Mouse (Mus musculus) yolk sac, embryonic 10.5 days (tissue): ENCODE measurements around the gene Eno3.

Source experiments
- DNase-seq: peaks from one replicate; pipeline ENCODE4 v3.0.0-alpha.2; 2017; ENCODE audit warnings: low spot score

The Eno3 gene

DNA sequence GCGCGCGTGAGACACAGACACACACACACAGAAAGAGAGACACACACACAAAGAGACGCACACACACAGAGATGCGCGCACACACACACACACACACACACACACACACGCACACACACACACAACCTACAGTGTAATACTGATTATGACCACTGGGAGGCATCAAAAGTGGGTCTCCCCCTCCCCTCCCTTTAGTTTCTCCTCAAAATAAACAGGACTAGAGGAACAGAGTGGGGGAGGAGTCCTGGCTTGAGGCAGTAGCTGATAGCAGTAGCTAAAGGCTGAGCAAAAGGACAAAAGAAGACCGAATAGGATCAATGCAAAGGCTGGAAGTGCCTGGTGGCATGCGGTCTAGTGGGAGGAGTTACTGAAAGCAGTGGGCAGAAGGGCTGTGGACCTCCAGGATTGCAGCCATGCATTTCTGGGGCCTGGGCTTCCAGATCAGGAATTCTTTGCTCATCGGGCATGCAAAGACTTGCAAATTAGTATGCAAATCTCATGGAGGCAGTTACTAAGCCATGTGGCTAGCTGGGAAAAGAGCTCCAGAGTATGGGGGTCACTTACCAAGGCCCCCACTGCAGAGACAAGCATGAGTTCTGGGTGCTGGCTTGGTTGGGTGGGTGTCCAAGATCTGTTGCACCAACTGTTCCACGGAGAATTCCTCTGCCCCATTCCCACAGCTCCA, 25.0 kb downstream of the Eno3 start:
- DNase-seq = peak; percentile 46

- no peak for DNase-seq
These were observed 26.6 kb downstream of the Eno3 start for GRCm38 (mm10) chr11:70683640-70684039.

DNA sequence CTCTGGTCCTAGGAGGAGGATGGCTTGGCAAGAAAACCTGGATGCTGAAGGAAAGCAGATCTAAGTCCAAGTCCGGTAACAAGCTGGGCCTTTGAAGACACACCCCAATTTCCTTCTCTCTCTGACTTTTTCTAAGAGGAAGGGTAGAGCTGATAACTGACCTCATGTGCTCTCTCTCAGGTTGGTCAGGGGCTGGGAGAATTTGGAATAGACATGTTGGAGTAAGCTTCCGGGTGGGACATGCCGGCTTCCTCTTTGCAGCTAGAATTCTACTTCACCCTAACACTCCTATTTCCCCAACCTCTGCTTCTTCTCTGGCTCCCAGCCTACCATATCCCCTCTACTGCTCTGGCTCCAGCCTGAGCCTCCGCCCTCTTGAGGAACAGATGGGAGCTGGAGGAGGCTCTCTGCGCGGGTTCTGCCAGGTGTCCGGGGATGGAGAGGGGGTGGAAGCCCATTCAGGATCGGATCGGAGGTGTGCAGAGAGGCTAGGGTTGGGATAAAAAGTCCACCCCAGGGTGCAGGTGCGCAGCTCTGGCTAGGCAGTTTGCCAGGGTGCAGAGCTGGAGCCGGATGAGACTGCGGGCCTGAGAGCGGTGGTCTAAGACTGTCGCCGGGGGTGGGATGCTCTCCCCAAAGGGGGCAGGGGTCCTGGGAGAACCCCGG, 30.0 kb downstream of the Eno3 start:
- no peak for DNase-seq

DNA sequence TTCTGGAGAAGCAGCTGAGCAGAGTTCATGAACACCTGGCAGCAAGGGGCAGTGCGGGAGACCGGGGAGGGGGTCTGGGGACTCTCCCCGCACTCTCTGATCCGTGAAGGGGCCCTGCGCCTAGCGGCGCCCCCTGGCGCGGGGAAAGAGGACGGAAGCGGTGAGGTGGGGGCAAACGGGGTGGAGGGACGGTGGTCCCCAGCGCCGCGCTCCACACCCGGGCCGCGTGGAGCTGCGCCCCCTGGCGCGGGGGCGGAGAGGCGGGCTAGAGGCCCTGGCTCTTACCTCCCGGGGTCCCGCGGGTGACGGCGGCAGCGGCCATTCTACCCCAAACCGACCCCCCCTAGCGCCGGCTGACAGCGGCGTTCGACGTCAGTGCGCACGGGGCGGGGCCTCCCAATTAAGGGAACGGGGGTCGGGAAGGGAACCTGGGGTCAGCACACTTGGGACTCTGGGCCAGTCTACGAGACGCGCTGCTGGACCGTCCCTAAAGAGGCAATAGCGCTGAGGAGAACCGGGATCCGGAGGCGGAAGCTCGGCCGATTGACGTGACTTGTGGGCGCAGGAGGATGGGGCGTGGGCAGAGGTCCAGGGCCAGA, 30.7 kb downstream of the Eno3 start, which contains the start of gene Camta2:
Camta2 (minus strand) TSS at position 505 of the 599 bp plus-strand sequence.
- DNase-seq = peak; percentile 88

- no peak for DNase-seq
These were observed 31.4 kb downstream of the Eno3 start for GRCm38 (mm10) chr11:70688372-70688771.

DNA sequence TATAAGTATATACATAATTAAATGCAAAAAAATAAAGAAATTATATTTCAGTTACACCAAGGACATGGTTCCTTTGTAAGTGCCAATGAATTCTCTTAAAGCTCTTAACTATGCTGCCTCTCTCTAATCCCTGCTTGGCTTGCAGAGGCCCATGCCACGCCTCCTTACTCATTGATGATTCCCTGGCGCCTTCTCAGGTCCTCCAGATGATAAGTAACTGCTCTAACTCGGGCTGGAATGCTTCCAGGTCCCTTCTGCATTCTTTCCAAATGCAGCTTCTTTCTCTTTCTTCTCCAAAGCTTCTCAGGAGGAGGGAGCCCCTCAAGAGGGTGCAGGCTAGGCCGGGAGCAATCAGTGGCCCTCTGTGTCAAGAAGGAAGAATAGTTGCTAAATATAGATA, 32.6 kb downstream of the Eno3 start:
- DNase-seq = no peak

- no peak for DNase-seq
These were observed 36.5 kb downstream of the Eno3 start for GRCm38 (mm10) chr11:70693504-70693903.

- no peak for DNase-seq
These were observed 40.4 kb downstream of the Eno3 start for GRCm38 (mm10) chr11:70697376-70697775.

DNA sequence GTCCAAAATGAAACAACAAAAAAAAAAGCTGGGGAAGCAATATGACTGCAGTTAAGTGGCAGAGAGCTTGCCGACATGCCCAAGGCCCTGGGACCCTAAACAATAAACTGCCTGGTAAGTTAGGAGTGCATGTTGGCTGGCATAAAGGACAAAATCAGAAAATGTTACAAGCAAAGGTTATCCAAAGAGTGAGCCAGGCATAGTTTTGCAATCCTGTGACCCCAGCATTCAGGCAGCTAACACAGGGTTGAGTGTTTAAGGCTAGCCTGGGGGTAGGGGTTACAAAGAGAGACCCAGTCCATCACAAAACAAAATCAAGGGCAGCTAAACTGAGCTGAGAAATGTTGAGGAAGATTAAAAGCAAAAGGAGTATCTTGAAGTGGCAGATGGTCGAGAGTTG, 42.0 kb downstream of the Eno3 start:
- DNase-seq = no peak

GRCm38 (mm10) chr11:70699722-70700556, 42.9 kb downstream of the Eno3 start, which contains the start of the genes Inca1 and Kif1c:
Gene Inca1 (minus strand): TSS chr11:70700155.
Gene Kif1c (plus strand): TSS chr11:70700548.
- DNase-seq = peak; percentile 93

- DNase-seq = peak; percentile 72
These were observed 43.6 kb downstream of the Eno3 start for GRCm38 (mm10) chr11:70700613-70701012.

DNA sequence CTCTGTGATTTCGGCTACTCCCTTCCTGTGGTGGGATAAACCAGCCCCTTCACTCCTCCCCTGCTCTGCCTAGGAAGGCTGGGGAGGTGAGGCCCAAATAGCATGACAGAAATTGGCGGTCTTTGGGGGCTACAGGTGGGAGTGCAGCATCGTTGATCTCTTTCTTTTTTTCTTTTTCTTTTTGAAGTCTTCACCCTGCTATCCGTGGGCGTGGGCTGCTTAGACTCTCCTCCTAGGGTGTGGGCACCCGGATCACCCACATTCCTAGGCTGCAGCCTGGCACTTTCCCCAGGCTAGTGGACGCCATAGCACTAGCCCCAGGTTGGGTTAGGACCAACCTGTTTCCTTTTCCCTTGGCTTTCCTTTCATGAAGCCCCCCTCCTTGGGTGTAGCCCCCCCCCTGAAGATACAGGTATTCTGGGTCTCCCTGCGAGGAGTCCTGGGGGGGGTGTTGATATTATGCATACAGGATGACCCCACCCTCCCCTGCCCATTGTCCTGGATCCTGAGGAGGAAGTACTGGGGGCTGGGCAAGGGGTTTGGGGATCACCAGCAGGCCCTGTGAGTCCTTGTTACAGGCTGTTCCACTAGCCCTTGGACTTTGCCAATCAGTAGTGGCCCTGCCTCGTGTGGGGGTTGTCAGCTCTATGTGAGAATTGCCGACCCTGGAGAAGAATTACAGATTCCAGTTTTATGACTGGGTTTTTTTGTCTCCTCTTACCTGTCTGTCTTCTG, 44.4 kb downstream of the Eno3 start:
- DNase-seq = no peak

- no peak for DNase-seq
These were observed 45.2 kb downstream of the Eno3 start for GRCm38 (mm10) chr11:70701984-70702733.

- no peak for DNase-seq
These were observed 45.8 kb downstream of the Eno3 start for GRCm38 (mm10) chr11:70702781-70703180.

GRCm38 (mm10) chr11:70706127-70706526, 49.1 kb downstream of the Eno3 start:
- peak; percentile 60 for DNase-seq

- no peak for DNase-seq
These were observed 54.0 kb downstream of the Eno3 start for GRCm38 (mm10) chr11:70711026-70711425.
